Mouse (Mus musculus): Measurements from ENCODE around the gene Smad5.

DNA sequence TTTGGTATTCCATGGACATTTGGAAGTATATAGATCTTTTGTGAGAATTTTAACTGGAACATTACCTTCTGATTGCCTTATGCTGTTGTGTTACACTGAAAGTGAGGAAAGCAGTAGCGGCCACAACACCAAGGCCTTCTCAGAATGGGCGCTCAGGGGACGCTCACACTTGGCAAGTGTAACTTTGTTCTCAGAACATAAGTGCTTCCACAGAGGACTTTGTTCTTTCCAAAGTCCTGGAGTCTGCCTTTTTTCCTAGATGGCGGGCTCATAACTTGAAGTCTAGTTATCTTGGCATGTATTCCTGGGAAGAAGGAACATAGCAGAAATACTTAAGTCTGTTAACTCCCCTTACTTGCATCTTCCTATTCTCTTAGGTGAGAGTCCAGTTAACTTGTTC is 4.3 kb downstream of the Smad5 start:
- no peak for TF ChIP-seq CTCF (IDR thresholded peaks at IDR 0.05; ENCODE audit: low read depth, low read length)
- TF ChIP-seq POLR2A (IDR thresholded peaks at IDR 0.05; ENCODE audit: borderline replicate concordance, low read depth, low read length): no peak

All from bone marrow macrophage, adult 2 months (primary cell).